Mouse (Mus musculus): Measurements from ENCODE around the gene Ganab. TPM values are rescaled to one million over a fixed set of nuclear protein-coding genes. Genes with fewer than 3 reads are reported as not detected.

Gene Ganab
- polyA plus RNA-seq, 1 experiment from 2014 or later, result 89.4 TPM

DNA sequence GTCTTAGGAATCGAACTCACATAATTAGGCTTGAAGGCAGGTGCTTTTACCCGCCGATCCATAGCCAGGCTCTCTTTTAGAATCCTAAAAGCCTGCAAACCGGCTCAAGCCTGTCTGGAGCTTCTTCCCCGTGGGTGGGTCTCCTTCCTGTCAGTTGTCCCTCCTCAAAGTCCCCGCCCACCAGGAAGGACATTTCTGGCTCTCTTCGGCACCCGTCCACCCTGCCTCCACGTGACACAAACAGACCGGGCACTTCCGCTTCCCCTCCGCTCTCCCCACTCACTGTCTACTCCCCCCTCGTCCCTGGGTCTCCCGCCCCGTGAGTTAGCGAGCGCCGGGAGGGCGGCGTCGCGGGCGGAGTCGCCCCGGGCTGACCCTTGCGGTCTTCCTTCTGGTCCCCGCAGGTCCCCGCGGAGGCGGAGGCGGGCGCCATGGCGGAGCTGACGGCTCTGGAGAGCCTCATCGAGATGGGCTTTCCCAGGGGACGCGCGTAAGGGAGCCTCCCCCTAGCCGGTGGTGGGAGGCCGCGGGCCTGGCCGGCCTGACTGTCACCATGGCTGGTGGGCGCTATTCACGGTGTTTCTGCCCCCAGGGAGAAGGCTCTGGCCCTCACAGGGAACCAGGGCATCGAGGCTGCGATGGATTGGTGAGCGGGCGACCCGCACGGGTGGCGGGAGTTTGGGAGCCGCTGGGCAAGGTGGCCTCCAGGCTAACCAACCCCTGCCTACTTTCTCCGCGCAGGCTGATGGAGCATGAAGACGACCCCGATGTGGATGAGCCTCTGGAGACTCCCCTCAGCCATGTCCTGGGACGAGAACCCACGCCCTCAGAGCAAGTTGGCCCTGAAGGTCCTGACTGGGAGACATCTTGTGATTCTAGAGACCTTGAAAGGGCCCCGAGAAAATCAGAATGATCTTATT is 26.3 kb upstream of the Ganab start, which contains the start of gene Ubxn1:
Ubxn1 (plus strand) TSS at position 230 of the 920 bp plus-strand sequence.
- H3K27ac ChIP-seq (replicated peaks), result peak within 1 kb of the TSS; percentile 84
- peak; percentile 97 for ATAC-seq (ENCODE audit: low read depth)
- H3K9ac ChIP-seq, result peak within 1 kb of the TSS; percentile 97
- no peaks in the 10 kb centered on the region for H3K27me3 ChIP-seq
- peaks cover 16% of the 10 kb centered on the region for H3K4me1 ChIP-seq (replicated peaks)
- H3K4me2 ChIP-seq, result peak within 1 kb of the TSS; percentile 91
- 1% methylated on average over 59 of the region's 59 CpGs for WGBS
- H3K9me3 ChIP-seq, result no peaks in the 10 kb centered on the region
- H3K36me3 ChIP-seq, result peaks cover 36% of the 10 kb centered on the region
- H3K4me3 ChIP-seq, result peak within 1 kb of the TSS; percentile 97

DNA sequence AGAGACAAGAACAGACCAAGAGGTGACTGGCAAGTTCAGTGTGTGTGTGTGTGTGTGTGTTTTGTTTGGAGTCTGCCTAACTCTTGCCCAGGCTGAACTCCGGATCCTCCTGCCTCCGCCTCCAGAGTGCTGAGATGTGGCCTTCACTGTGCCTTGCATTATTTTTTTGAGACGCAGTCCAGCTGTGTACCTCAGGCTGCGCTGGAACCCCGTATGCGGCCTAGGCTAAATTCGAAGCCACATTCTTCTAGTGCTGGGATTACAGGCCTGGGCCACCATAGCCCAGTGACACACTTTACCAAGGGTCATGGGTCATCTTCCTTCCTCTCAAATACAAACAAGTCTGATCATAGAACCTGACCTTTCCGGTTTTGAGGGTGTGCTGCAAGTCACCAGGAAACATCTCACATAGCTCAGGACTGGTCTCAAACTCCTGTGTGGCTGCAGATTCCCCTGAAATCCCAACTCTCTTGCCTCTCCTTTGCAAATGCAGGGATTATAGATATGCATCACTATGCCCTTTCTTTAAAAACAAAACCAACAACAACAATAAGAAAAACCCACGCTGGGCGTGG is 25.5 kb upstream of the Ganab start:
- Histone ChIP-seq H3K27me3 (no peaks in the 10 kb centered on the region), H3K4me2 (peak overlapping the region; percentile 91), H3K9me3 (no peaks in the 10 kb centered on the region), H3K36me3 (peaks cover 42% of the 10 kb centered on the region), H3K4me1 (replicated peaks) (peaks cover 16% of the 10 kb centered on the region), H3K27ac (replicated peaks) (peak overlapping the region; percentile 84; the same call in 1 of the 2 replicates), H3K9ac (peak overlapping the region; percentile 97), H3K4me3 (peak overlapping the region; percentile 97)
- 76% methylated on average over 10 of the region's 10 CpGs for WGBS
- ATAC-seq (ENCODE audit: low read depth), result no peak

DNA sequence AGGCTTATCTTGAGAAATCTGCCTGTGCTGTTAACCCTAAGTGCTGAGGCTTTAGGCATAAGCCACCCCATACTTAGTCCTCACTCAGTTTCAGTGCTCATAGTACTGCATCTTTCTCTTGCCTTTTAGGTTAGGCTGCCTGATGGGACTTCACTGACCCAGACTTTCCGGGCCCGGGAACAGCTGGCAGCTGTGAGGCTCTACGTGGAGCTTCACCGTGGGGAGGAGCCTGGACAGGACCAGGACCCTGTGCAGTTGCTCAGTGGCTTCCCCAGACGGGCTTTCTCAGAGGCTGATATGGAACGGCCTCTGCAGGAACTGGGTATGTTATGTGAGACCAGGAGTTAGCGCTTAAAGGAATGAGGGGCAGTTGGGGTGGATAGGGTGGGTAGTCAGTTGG is 22.8 kb upstream of the Ganab start:
- WGBS, result 96% methylated on average over 7 of the region's 7 CpGs
- Histone ChIP-seq H3K4me1 (replicated peaks) (peaks cover 30% of the 10 kb centered on the region), H3K27me3 (no peaks in the 10 kb centered on the region), H3K9me3 (no peaks in the 10 kb centered on the region), H3K4me2 (no peak overlapping the region), H3K27ac (replicated peaks) (no peak overlapping the region), H3K4me3 (no peak overlapping the region), H3K9ac (no peak overlapping the region), H3K36me3 (peaks cover 53% of the 10 kb centered on the region)
- no peak for ATAC-seq (ENCODE audit: low read depth)

DNA sequence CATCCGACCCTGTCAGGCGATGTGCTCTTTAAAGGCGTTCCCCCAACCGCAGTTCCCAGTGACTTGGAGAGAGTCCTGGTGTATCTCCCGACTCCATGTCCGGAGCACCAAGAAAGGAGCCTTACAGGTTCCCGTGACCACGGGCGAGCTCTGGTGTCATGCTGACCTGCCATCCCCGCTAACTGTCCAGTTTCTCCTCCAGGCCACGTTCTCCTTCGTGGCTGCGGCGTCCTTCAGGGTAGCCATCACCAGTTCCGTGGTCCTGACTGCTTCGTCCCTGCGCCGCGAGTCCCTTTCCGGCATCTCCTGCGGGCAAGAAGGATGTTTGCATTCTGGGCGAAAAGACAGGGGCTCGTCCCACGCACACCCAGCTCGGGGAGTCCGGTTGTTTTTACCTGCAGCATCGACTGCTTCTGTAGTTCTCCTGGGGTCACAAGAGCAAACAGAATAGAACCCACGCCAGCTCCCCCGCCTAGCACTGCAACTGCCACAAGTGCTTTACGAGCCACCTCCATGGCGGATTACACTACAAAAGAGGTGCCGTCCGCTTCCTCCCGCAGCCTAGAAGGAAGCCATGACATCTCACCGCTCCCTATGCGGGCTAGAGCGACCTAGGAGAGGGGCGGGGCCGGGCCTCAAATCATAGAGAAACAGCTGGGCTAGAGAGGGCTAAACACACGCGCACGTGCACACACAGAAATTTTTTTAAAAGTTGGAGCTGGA is 17.4 kb upstream of the Ganab start, which contains the start of gene Uqcc3:
Uqcc3 (minus strand) TSS at position 613 of the 723 bp plus-strand sequence.
- under 1% methylated on average over 42 of the region's 42 CpGs for WGBS
- ATAC-seq (ENCODE audit: low read depth), result peak; percentile 98
- Histone ChIP-seq H3K27ac (replicated peaks) (peak within 1 kb of the TSS; percentile 88), H3K9ac (peak within 1 kb of the TSS; percentile 82), H3K4me3 (peak within 1 kb of the TSS; percentile 83), H3K9me3 (no peaks in the 10 kb centered on the region), H3K36me3 (peaks cover 28% of the 10 kb centered on the region), H3K27me3 (no peaks in the 10 kb centered on the region), H3K4me1 (replicated peaks) (peaks cover 15% of the 10 kb centered on the region), H3K4me2 (peak within 1 kb of the TSS; percentile 70)

DNA sequence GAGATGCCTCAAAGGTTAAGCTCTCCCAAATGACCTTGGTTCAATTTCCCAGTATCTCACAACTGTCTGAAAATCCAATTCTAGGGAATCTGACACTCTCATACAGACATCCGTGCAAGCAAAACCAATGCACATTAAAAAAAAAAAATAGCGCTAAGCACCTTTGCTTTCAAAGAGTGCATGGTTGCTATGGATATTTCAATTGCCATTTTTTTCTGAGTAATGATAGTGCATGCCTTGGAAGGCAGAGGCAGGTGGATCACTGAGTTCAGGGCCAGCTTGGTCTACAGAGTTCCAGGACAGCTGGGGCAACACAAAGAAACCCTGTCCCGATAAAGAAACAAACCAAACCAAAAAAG is 16.9 kb upstream of the Ganab start:
- H3K9me3 ChIP-seq, result no peaks in the 10 kb centered on the region
- WGBS, result 12% methylated on average over 3 of the region's 3 CpGs
- peak overlapping the region; percentile 82 for H3K9ac ChIP-seq
- peaks cover 15% of the 10 kb centered on the region for H3K4me1 ChIP-seq (replicated peaks)
- ATAC-seq (ENCODE audit: low read depth), result 0 out of 2 replicates have a peak, but pooled peaks have one; percentile 4
- peak overlapping the region; percentile 83 for H3K4me3 ChIP-seq
- no peak overlapping the region for H3K27ac ChIP-seq (replicated peaks)
- H3K4me2 ChIP-seq, result peak overlapping the region; percentile 70
- H3K36me3 ChIP-seq, result peaks cover 22% of the 10 kb centered on the region
- H3K27me3 ChIP-seq, result no peaks in the 10 kb centered on the region

DNA sequence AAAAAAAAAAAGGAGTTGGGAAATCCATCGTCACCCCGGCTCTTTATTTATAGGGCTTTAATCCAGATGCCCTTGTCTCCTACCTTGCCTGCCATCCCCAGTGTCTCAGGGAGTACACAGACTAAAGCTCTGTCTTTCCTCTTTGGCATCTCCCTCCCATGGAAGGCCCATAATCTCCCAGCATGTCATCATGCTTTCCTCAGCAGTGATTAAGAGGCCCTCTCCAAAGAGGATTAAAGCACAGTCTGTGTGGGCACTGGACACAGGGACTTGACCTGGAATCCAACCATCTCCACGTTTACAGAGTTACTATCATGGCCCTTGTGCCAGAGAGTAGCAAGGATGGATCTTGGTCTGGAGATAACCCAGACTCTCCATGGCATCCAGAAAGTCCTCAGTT is 14.3 kb upstream of the Ganab start, which contains the start of the genes Lbhd1 and Gm49403:
Lbhd1 (plus strand) TSS at position 117 of the 400 bp plus-strand sequence.
Gm49403 (plus strand) TSS at position 315 of the 400 bp plus-strand sequence.
- no peak within 1 kb of the TSS for H3K4me3 ChIP-seq
- no peak within 1 kb of the TSS for H3K9ac ChIP-seq
- no peaks in the 10 kb centered on the region for H3K27me3 ChIP-seq
- H3K27ac ChIP-seq (replicated peaks), result no peak within 1 kb of the TSS
- H3K4me2 ChIP-seq, result no peak within 1 kb of the TSS
- peaks cover 25% of the 10 kb centered on the region for H3K4me1 ChIP-seq (replicated peaks)
- peaks cover 4% of the 10 kb centered on the region for H3K36me3 ChIP-seq
- no peaks in the 10 kb centered on the region for H3K9me3 ChIP-seq
- ATAC-seq (ENCODE audit: low read depth), result no peak
- WGBS, result 83% methylated on average over 3 of the region's 3 CpGs

DNA sequence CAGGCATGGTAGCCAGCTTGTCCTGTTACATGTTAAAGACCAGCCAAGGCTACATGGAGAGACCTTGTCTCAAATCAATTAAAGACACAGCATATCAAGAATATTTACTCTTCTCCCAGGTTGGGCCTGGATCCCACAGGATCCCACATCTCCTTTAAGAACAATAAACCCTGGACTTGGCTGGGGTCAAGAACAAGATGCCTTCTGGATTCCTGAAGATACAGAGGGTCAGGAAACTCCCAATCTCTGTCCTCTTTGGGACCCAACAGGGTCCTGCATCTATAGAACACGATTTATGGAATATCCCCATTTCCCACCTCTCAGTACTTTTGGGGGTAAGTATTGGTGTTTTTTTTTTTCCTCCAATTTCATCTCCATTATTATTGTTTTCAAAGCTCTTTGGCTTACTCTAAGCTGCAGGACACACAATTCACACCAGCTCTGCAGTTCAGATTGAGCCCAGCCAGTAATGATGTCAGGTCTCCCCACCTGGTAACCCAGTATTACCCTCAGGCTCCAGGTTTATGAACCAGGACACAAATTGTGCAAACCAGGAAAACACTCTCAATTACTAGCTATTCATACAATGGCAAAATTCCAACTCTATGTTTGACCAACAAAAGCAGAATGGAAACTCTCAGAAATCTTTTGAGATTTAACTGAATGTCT is 10.8 kb upstream of the Ganab start:
- 56% methylated on average over 1 of the region's 1 CpGs for WGBS
- peak overlapping the region; percentile 80 for H3K4me2 ChIP-seq
- H3K4me3 ChIP-seq, result no peak overlapping the region
- no peak for ATAC-seq (ENCODE audit: low read depth)
- no peaks in the 10 kb centered on the region for H3K27me3 ChIP-seq
- no peak overlapping the region for H3K27ac ChIP-seq (replicated peaks)
- H3K9ac ChIP-seq, result no peak overlapping the region
- H3K36me3 ChIP-seq, result peaks cover 14% of the 10 kb centered on the region
- H3K9me3 ChIP-seq, result no peaks in the 10 kb centered on the region
- peaks cover 19% of the 10 kb centered on the region for H3K4me1 ChIP-seq (replicated peaks)

DNA sequence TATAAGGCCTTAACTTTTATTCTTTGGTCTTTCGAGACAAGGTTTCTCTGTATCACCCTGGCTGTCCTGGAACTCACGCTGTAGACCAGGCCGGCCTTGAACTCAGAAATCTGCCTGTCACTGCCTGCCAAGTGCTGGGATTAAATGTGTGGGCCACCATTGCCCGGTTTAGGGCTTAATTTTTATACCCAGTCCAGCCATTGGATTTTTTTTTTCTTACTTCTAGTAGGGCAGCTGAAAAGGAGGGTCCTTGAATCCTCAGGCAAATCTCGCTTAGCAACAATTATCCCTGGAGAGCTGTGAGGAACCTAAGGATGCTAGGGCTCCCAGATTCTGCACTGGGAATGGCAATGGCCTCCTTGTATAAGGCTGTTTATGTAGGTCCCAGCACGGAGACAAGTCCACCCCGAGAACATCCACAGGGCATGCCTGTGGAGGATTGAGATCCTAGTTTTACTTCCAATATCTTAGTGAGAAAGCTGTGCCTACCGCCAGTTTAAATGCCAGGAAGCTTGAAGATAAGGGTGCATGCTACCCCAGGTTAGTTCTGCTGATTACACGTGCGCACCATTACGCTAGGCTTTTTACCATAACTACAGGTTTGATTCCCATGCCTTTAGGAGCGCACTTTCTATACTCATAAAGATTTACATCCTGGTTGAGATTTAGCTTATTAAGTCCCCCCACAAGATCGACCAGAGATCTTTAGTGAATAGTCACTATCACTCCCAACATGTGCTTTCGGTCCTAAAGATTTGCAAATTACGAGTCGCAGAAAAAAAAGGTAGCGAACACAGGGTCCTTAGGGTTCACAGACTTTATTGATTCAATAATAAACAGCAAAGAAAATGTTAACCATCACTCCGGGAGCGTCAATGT is 10.0 kb upstream of the Ganab start:
- Histone ChIP-seq H3K36me3 (peaks cover 14% of the 10 kb centered on the region), H3K9ac (peak overlapping the region; percentile 85), H3K27ac (replicated peaks) (peak overlapping the region; percentile 91), H3K4me3 (peak overlapping the region; percentile 60), H3K27me3 (no peaks in the 10 kb centered on the region), H3K4me2 (peak overlapping the region; percentile 80), H3K9me3 (no peaks in the 10 kb centered on the region), H3K4me1 (replicated peaks) (peaks cover 25% of the 10 kb centered on the region)
- no peak for ATAC-seq (ENCODE audit: low read depth)
- WGBS, result 13% methylated on average over 19 of the region's 19 CpGs

DNA sequence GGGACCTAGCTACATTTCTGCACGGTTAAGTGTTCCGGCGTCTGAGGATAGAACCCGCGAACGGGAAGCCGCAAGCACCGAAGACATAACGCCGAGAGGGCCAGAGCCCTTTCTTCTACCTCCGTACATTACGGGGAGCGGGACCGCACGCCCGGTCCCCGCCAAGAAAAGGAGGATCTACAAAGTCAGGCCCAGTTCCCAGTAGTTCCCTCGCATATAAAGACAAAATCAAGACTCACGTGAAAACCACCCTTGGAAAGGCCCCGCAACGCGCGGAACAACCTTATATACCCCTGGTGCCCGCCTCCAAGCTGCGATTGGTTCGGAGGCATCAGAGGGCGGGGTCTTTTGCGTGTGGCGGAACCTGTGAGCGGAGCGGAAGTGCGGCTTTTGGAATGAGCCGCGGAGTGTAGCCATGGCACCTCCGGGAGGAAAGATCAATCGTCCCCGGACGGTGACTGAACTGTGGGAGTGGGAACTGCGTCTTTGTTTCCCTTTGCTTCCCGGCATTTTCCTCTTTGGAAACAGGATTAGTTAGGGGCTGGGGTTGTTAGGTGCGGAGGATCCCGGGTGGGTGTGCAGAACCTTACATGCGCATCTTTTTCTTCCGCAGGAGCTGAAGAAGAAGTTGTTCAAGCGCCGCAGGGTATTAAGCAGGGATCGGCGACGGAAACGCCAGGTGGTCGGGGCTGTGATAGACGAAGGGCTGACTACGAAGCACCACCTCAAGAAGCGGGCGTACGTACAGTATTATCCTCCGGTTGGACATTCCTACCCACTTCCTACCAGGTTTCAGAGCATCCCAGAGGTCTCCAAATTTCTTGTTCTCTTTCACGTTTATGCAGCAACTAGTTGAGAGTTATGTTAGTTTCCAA is 9.1 kb upstream of the Ganab start, which contains the start of the genes 1810009A15Rik and Gm49416:
1810009A15Rik (plus strand) TSS at position 343 of the 875 bp plus-strand sequence.
Gm49416 (plus strand) TSS at position 416 of the 875 bp plus-strand sequence.
- H3K4me3 ChIP-seq, result peak within 1 kb of the TSS; percentile 60

More for the DNA sequence above, 9.1 kb upstream of the Ganab start, which contains the start of the genes 1810009A15Rik and Gm49416:
- Histone ChIP-seq H3K4me2 (peak within 1 kb of the TSS; percentile 80), H3K27me3 (no peaks in the 10 kb centered on the region), H3K36me3 (peaks cover 14% of the 10 kb centered on the region), H3K4me1 (replicated peaks) (peaks cover 31% of the 10 kb centered on the region), H3K9me3 (no peaks in the 10 kb centered on the region), H3K9ac (peak within 1 kb of the TSS; percentile 85), H3K27ac (replicated peaks) (peak within 1 kb of the TSS; percentile 91)
- WGBS, result under 1% methylated on average over 58 of the region's 58 CpGs
- peak; percentile 95 for ATAC-seq (ENCODE audit: low read depth)
